Mouse (Mus musculus) stomach, embryonic 15.5 days (tissue): ENCODE measurements around the gene Gm36210. TPM values are rescaled to one million over a fixed set of nuclear protein-coding genes. Genes with fewer than 3 reads are reported as not detected.

ENCODE experiments used
- ATAC-seq: fragments of 200-750 bp; cut with Nextera tagmentation; 2 replicates; pipeline ENCODE4 v1.8.0; 2017; ENCODE audit warnings: low read depth, moderate number of reproducible peaks, moderate TSS enrichment; ENCODE audit not compliant: insufficient read depth, low FRiP score
- H3K27ac ChIP-seq: fragments of 300-500 bp; sonication (generic); 2 replicates; pipeline ENCODE4 v1.5.1; 2015; ENCODE audit warnings: mild to moderate bottlenecking, inconsistent platforms
- H3K27me3 ChIP-seq: fragments of 300-500 bp; sonication (generic); replicated peaks from 2 replicates; pipeline ENCODE4 v1.6.1; 2015; ENCODE audit warnings: inconsistent platforms
- H3K36me3 ChIP-seq: fragments of 300-500 bp; sonication (generic); 2 replicates; pipeline ENCODE4 v1.6.1; 2015; ENCODE audit warnings: inconsistent platforms
- H3K4me1 ChIP-seq: fragments of 300-500 bp; sonication (generic); 2 replicates; pipeline ENCODE4 v1.6.1; 2015; ENCODE audit warnings: inconsistent platforms
- H3K4me2 ChIP-seq: fragments of 300-500 bp; sonication (generic); 2 replicates; pipeline ENCODE4 v1.6.1; 2015; ENCODE audit warnings: mild to moderate bottlenecking, inconsistent platforms
- H3K4me3 ChIP-seq: fragments of 300-500 bp; sonication (generic); replicated peaks from 2 replicates; pipeline ENCODE4 v1.5.1; 2015; ENCODE audit warnings: inconsistent platforms
- H3K9ac ChIP-seq: fragments of 300-500 bp; sonication (generic); 2 replicates; pipeline ENCODE4 v1.6.1; 2015; ENCODE audit warnings: inconsistent platforms
- H3K9me3 ChIP-seq: fragments of 300-500 bp; sonication (generic); 2 replicates; pipeline ENCODE4 v1.6.1; 2016; ENCODE audit warnings: inconsistent platforms
- WGBS: fragments of 180-500 bp; shearing (Covaris S2); methylation state at CpG from one replicate; pipeline ENCODE4 v1.1.7; 2015; 5-methylcytosine and 5-hydroxymethylcytosine counted together
- polyA plus RNA-seq: library from polyadenylated mRNA; unstranded; fragments of >200 nt; fragmentation: Nextera tagmentation; extraction: Ambion mirVana; gene quantifications from 2 replicates; pipeline ENCODE4 v1.2.1, GENCODE M21; 2015

Gene Gm36210
- polyA plus RNA-seq, 1 experiment from 2014 or later = not detected

DNA sequence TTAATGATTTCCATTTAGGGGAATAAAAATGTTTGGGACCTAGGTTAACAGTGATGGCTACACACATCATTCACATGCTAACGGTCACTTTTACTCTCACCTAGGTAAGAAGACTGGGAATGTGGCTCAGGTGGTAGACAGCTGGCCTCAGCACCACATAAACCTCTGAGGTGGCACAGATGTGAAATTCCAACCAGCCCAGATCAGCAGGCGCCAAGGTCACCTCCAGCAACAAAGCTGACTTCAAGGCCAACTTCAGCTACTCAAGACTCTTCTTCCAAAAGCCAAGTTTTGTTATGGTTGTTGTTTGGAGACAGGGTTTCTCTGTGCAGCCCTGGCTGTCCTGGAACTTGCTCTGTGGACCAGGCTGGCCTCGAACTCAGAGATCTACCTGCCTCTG, 52.7 kb downstream of the Gm36210 start:
- 69% methylated on average over 3 of the region's 3 CpGs for WGBS
- H3K9ac ChIP-seq = no peak overlapping the region
- no peak overlapping the region for H3K4me3 ChIP-seq
- 0 out of 2 replicates have a peak, but pooled peaks cover 2% of the 10 kb centered on the region for H3K4me1 ChIP-seq
- ATAC-seq = no peak
- H3K4me2 ChIP-seq = no peak overlapping the region
- no peak overlapping the region for H3K27ac ChIP-seq
- H3K9me3 ChIP-seq = no peaks in the 10 kb centered on the region
- H3K36me3 ChIP-seq = no peaks in the 10 kb centered on the region
- H3K27me3 ChIP-seq = no peaks in the 10 kb centered on the region

- Histone ChIP-seq H3K27me3 (no peaks in the 10 kb centered on the region), H3K27ac (no peak overlapping the region), H3K4me2 (no peak overlapping the region), H3K9ac (no peak overlapping the region), H3K36me3 (no peaks in the 10 kb centered on the region), H3K4me3 (no peak overlapping the region), H3K9me3 (no peaks in the 10 kb centered on the region), H3K4me1 (no peaks in the 10 kb centered on the region)
- no peak for ATAC-seq
- WGBS = 71% methylated on average over 8 of the region's 8 CpGs
These were observed 55.0 kb downstream of the Gm36210 start for GRCm38 (mm10) chr7:4851315-4851688.

DNA sequence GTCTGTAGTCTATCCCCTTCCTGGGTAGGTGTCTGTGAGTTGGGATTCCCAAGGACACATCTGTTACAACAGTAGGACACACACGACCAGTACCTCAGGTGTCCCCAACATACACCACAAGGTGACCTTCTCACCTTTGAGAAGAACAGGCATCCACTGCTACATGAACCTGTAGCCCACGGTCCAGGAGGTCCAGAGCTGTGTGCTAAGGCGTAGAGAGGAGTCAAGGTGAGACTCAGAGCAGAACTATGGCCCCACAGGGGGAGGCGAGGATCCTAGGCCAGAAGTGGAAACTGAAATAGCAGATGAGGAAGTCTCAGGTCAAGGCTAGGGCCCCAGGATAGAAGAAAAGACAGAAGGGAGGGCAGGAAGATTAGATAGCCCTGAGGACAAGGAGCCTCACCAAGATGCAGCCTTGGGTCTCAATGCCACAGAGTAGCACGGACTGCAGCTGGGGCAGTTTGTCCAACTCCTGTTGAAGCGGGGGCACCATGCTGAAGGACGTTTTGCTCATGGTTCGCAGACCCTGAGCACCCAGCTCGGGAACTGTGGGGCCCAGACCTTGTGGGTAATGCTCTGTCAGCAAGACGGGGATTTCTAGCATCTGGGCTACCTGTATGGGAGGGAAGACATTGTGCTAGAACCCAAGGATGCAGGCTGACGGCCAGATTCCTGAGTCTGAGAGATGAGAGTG, 55.5 kb downstream of the Gm36210 start:
- Histone ChIP-seq H3K4me2 (no peak overlapping the region), H3K9ac (no peak overlapping the region), H3K36me3 (no peaks in the 10 kb centered on the region), H3K27ac (no peak overlapping the region), H3K4me1 (no peaks in the 10 kb centered on the region), H3K9me3 (no peaks in the 10 kb centered on the region), H3K4me3 (no peak overlapping the region), H3K27me3 (no peaks in the 10 kb centered on the region)
- no peak for ATAC-seq
- 76% methylated on average over 11 of the region's 11 CpGs for WGBS

DNA sequence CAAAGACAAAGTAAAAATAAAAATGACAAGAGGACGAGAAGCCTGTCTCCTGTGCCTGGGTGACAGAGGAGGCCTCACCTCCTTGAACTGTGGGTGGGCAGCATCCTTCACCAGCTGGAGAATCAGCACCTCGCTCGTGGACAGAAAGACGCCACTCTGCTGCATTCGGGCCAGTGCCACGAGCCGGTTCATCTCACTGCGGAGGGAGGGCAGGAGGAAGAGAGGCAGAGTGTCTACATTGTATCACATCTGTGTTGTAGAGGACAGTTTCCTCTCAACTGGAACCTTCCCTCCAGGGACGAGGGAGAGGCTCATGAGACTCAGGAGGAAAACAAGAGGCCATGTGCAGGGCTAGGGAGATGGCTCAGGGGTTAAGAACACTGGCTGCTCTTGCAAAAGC, 56.9 kb downstream of the Gm36210 start:
- ATAC-seq = no peak
- Histone ChIP-seq H3K27me3 (peaks cover 12% of the 10 kb centered on the region), H3K4me3 (no peak overlapping the region), H3K4me2 (no peak overlapping the region), H3K4me1 (peaks cover 4% of the 10 kb centered on the region), H3K36me3 (no peaks in the 10 kb centered on the region), H3K9ac (no peak overlapping the region), H3K27ac (no peak overlapping the region), H3K9me3 (no peaks in the 10 kb centered on the region)
- WGBS = 47% methylated on average over 9 of the region's 9 CpGs

Other genes with a start within 250 kb of the Gm36210 start
- gene Ppp6r1, start 247.5 kb downstream of the Gm36210 start, polyA plus RNA-seq = 8.5 and 9.0 TPM in 2 replicates
- gene Hspbp1, start 221.4 kb downstream of the Gm36210 start, polyA plus RNA-seq = 83.5 and 94.5 TPM in 2 replicates
- gene Brsk1, start 215.9 kb downstream of the Gm36210 start, polyA plus RNA-seq = 0.94 and 1.3 TPM in 2 replicates
- 0.85 and 0.88 TPM in 2 replicates for gene Tmem150b, start 181.3 kb downstream of the Gm36210 start, polyA plus RNA-seq
- 57.2 and 61.4 TPM in 2 replicates for gene Kmt5c, start 166.4 kb downstream of the Gm36210 start, polyA plus RNA-seq
- 66.3 and 70.7 TPM in 2 replicates for gene Cox6b2, start 153.4 kb downstream of the Gm36210 start, polyA plus RNA-seq
- gene Fam71e2, start 135.2 kb downstream of the Gm36210 start, polyA plus RNA-seq = not detected in 2 replicates
- 0.13 and 0.22 TPM in 2 replicates for gene Il11, start 123.7 kb downstream of the Gm36210 start, polyA plus RNA-seq
- gene Tmem190, start 123.6 kb downstream of the Gm36210 start, polyA plus RNA-seq = 1.2 and 1.4 TPM in 2 replicates
- gene Tmem238, start 116.9 kb downstream of the Gm36210 start, polyA plus RNA-seq = 35.4 and 36.4 TPM in 2 replicates
- 309 and 356 TPM in 2 replicates for gene Rpl28, start 113.6 kb downstream of the Gm36210 start, polyA plus RNA-seq
- 306 and 315 TPM in 2 replicates for gene Ube2s, start 93.9 kb downstream of the Gm36210 start, polyA plus RNA-seq
- gene Shisa7, start 61.8 kb downstream of the Gm36210 start, polyA plus RNA-seq = 0.36 and 0.44 TPM in 2 replicates
- 12.9 and 14.4 TPM in 2 replicates for gene Isoc2b, start 36.3 kb downstream of the Gm36210 start, polyA plus RNA-seq
- 1.1 and 1.3 TPM in 2 replicates for gene Isoc2a, start 29.4 kb downstream of the Gm36210 start, polyA plus RNA-seq
- 3.3 TPM in 2 replicates for gene Zfp628, start 8.7 kb upstream of the Gm36210 start, polyA plus RNA-seq
- 4.3 and 4.5 TPM in 2 replicates for gene Nat14, start 15.5 kb upstream of the Gm36210 start, polyA plus RNA-seq
- gene Ssc5d, start 19.3 kb upstream of the Gm36210 start, polyA plus RNA-seq = 2.1 and 3.5 TPM in 2 replicates
- gene Sbk2, start 57.9 kb upstream of the Gm36210 start, polyA plus RNA-seq = 0.22 and 0.30 TPM in 2 replicates
- gene Sbk3, start 64.7 kb upstream of the Gm36210 start, polyA plus RNA-seq = not detected in 2 replicates
- gene Zfp579, start 89.6 kb upstream of the Gm36210 start, polyA plus RNA-seq = 32.2 and 34.1 TPM in 2 replicates
- 16.0 and 16.4 TPM in 2 replicates for gene Zfp524, start 107.9 kb upstream of the Gm36210 start, polyA plus RNA-seq
- gene Fiz1, start 108.2 kb upstream of the Gm36210 start, polyA plus RNA-seq = 40.6 and 43.0 TPM in 2 replicates
- 1.5 and 2.0 TPM in 2 replicates for gene Gm44973, start 109.0 kb upstream of the Gm36210 start, polyA plus RNA-seq
- 5.5 and 7.7 TPM in 2 replicates for gene Zfp865, start 113.9 kb upstream of the Gm36210 start, polyA plus RNA-seq
- 19.2 and 20.8 TPM in 2 replicates for gene Ccdc106, start 114.0 kb upstream of the Gm36210 start, polyA plus RNA-seq
- gene 4632433K11Rik, start 127.6 kb upstream of the Gm36210 start, polyA plus RNA-seq = not detected in 2 replicates
- 5.4 and 6.0 TPM in 2 replicates for gene Zfp784, start 131.9 kb upstream of the Gm36210 start, polyA plus RNA-seq
- 27.7 and 28.6 TPM in 2 replicates for gene Zfp580, start 145.0 kb upstream of the Gm36210 start, polyA plus RNA-seq
- gene U2af2, start 155.6 kb upstream of the Gm36210 start, polyA plus RNA-seq = 118 and 124 TPM in 2 replicates
- gene Epn1, start 173.7 kb upstream of the Gm36210 start, polyA plus RNA-seq = 54.5 and 59.6 TPM in 2 replicates
- gene Rfpl4, start 210.4 kb upstream of the Gm36210 start, polyA plus RNA-seq = not detected in 2 replicates
- gene Rasl2-9, start 219.4 kb upstream of the Gm36210 start, polyA plus RNA-seq = 0.30 and 0.55 TPM in 2 replicates
- gene Vmn1r55, start 243.2 kb upstream of the Gm36210 start, polyA plus RNA-seq = 0.01 TPM in 1 of 2 replicates, not detected in the other